Mouse (Mus musculus) right cerebral cortex, postnatal 10 days (tissue): Measurements from ENCODE around the gene Olfr959.
A peak's percentile ranks its signal among the peaks of the same experiment; 100 is the strongest.

Experiments
- DNase-seq, 2 experiments: peaks; one replicate each; pipeline ENCODE4 v3.0.0; 2021; ENCODE audit warnings: low spot score in 2 of 2

The Olfr959 gene

GRCm38 (mm10) chr9:39575469-39575868 lies at the start of gene Olfr959:
Olfr959 (minus strand) TSS chr9:39575569.
- DNase-seq, result no peak

- no peak for DNase-seq
Measured at GRCm38 (mm10) chr9:39624711-39625110, 49.3 kb upstream of the Olfr959 start.

GRCm38 (mm10) chr9:39623783-39624182 lies 48.4 kb upstream of the Olfr959 start:
- DNase-seq, result no peak

GRCm38 (mm10) chr9:39621073-39621472 lies 45.7 kb upstream of the Olfr959 start, which contains the start of gene Olfr960:
Olfr960 (plus strand) TSS chr9:39621373.
- DNase-seq, result no peak

GRCm38 (mm10) chr9:39611953-39612352 lies 36.6 kb upstream of the Olfr959 start:
- peak in 1 of 2 experiments; percentile 38 for DNase-seq

GRCm38 (mm10) chr9:39610355-39610754 lies 35.0 kb upstream of the Olfr959 start, which contains the start of gene Olfr148:
Olfr148 (plus strand) TSS chr9:39610655.
- DNase-seq, result no peak

- DNase-seq, result no peak
Measured at GRCm38 (mm10) chr9:39608497-39608896, 33.1 kb upstream of the Olfr959 start.

- peak; percentile 23 to 24 for DNase-seq
Measured at GRCm38 (mm10) chr9:39603999-39604453, 28.7 kb upstream of the Olfr959 start, which contains the start of gene AW551984. AW551984 (minus strand) TSS chr9:39604403.

- DNase-seq, result peak; percentile 24 to 25
Measured at GRCm38 (mm10) chr9:39603333-39603845, 28.0 kb upstream of the Olfr959 start.

- DNase-seq, result peak; percentile 63 to 65
Measured at GRCm38 (mm10) chr9:39602536-39603332, 27.4 kb upstream of the Olfr959 start.

- no peak for DNase-seq
Measured at GRCm38 (mm10) chr9:39577050-39577449, 1.7 kb upstream of the Olfr959 start.

- no peak for DNase-seq
Measured at GRCm38 (mm10) chr9:39558349-39558647, 17.1 kb downstream of the Olfr959 start.

GRCm38 (mm10) chr9:39557529-39558348 lies 17.6 kb downstream of the Olfr959 start:
- peak; percentile 27 to 45 for DNase-seq

GRCm38 (mm10) chr9:39553946-39554345 lies 21.4 kb downstream of the Olfr959 start, which contains the start of gene Olfr958:
Olfr958 (minus strand) TSS chr9:39554054.
- DNase-seq, result no peak

GRCm38 (mm10) chr9:39550806-39551205 lies 24.6 kb downstream of the Olfr959 start:
- DNase-seq, result no peak

- peak; percentile 27 for DNase-seq
Measured at GRCm38 (mm10) chr9:39523616-39524285, 51.6 kb downstream of the Olfr959 start.
